Mouse (Mus musculus): ENCODE results near the gene Szt2.

The Szt2 gene

DNA sequence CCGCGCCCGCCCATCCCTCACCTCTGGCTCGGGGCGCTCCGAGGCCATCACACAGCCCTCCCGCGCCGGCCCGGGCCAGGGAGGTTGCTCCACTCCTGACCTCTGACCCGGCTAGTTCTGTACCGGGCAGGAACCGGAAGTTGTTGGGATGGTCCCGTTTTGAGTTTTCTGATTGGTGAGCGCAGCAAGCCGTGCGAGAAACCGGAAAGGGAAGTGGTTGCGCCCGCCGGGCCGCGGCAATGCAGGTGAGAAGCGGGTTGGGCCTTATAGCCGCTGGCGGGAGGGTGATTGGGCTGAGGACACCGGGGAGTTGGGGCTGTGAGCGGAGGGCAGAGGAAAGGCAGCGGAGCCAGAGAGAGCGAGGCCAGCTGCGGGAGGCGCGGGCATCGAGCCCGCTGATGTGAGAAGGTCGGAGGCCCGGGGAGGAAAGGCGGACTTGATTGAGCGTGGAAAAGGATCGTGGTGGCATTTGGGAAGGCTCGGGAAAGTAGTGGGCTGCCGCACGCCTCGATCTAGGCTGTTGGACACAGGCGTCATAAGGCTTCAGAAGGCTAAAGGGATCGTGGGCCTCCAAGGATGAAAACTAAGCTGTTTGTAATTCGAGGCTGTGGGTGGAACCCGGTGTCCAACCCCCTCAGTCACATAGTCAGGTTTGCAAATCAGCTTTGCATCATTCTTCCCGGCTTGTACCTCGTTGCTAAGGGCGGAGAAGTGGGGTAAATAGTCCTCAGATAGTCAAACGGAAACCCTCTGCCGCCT lies at the start of gene Szt2, which contains the start of gene Med8:
Gene Szt2, minus strand, starts transcription at position 132 of the 759 bp plus-strand sequence.
Gene Med8, plus strand, starts transcription at position 196 of the 759 bp plus-strand sequence.
- peak; percentile 91 for DNase-seq

DNA sequence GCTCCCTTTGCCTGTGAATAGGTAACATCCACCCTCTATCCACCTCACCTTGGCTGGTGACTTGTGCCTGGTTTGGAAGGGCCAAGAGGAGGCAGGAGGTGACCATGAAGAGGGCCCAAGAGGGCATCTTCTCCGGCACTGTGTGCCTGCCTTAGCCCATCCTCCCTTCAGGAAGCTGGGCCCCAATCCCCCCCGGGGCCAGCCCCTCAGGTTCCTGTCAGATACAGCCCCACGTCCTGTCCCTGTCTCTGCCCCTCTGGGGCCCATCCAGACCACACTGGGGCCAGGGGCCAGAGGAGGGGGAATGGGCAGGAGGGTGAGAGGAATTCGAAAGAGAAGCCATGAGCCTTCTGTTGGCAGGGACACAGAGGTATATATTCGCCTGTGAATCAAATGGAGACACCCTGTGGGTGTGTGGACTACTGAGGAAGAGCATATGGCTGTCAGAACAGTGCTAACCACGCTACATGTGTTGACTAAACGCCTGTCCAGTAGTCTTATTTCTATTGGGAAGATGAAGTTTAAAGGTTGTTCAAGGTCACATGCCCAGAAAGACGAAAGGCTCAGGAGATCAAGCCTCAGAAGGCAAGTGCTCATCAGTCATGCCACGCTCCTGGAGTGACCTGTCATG lies 48.4 kb upstream of the Szt2 start, which contains the start of gene Mpl:
Gene Mpl, minus strand, starts transcription at position 169 of the 631 bp plus-strand sequence.
- no peak for DNase-seq

DNA sequence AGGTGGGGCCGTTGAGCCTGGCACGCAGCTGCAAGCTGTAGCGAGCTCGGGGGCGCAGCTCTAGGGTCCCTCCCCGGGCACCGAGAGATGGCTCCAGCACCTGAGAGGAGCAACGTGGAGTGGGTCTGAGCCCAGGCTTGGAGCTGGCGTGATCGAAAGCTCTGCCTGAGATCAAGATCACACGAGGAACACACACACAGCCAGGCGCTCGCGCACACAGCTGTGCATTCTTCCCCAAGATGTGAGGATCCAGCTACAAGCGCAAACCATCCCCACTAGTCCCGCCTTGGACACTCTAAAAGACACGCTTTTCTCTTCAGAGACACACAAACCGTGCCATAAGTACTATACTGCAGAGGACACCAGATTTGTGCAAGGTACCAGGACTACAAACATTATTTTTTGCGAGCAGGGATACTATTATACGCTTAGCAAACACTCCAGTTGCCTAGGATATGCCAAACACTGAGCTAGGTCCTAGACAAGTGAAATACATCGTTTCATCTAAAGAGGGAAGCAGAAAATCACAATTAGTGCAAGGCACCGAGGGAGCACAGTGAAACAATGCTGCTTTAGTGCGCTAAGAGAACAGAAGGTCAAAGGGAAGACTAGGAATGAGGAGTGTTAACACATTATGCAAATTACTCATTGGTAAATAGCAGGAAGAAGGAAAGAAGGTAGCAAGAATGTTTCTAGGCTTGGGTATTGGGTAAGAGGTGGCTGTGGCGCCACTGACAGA lies 37.5 kb upstream of the Szt2 start:
- DNase-seq = no peak

DNA sequence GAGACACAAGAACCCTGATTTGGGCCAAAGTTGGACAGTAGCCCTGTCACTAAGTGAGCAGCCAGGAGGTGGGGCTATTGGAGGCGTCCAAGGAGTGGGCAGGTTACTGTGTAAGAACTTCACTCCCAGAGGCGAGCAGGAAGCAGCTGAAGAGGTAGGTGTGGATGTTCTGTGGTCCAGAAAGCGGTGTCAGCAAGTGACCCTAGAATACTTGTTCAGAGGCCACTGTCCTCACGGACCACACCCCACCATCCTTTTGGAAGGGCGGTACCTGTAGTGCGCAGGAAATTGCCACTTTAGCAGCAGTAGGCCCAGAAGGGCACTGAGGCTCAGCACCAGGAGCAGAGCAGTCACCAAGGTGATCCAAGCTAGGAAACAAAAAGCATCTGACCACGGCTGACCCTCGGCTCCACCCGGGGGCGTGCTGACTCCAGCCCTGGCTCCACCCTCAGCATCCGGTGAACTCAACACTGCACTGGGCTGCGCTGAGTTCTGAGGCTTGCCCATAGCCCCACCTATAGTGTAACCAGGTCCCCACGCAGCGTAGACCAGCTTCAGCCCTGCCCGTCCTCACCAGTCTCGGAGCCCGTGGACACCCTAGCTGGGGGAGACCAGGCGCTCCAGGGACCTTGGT lies 36.8 kb upstream of the Szt2 start:
- peak; percentile 67 for DNase-seq

DNA sequence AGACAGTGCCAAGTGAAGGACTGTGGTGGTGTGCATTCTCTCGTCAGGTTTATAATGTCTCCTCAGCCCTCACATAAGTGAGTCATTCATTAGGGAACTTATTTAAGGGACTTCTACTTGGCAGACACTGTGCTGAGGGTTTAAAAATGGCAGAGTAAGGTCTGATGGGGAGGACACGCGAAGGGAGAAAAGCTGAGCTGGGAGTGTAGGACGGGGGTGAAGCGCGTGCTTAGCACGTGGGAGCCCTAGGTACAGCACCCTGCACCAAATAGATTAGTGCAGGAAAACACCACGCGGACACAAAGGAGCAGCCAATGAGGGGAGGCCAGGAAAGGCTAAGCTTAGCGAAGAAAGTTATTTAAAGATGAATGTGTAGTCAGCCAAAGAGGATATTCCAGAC lies 36.0 kb upstream of the Szt2 start:
- DNase-seq = no peak

DNA sequence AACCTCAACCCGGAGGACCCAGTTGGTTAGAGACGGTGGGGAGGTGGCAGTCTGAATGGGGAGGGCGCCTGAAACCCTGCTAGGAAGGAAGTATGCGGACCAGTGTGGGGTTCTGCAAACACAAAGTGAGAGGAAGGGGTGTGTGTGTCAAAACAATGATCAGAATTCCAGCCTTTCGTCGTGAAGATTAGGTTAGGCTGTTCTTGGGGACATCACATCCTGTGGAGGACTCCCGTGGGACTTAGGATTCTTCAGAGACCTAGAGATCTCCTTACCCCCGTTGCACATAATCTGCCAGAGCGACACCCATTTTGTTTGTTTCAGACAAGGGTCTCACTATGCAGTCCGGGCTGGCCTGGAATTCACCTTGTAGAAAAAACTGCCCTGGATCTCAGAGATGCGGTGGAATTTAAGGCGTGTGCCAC lies 28.8 kb upstream of the Szt2 start:
- peak; percentile 32 for DNase-seq

DNA sequence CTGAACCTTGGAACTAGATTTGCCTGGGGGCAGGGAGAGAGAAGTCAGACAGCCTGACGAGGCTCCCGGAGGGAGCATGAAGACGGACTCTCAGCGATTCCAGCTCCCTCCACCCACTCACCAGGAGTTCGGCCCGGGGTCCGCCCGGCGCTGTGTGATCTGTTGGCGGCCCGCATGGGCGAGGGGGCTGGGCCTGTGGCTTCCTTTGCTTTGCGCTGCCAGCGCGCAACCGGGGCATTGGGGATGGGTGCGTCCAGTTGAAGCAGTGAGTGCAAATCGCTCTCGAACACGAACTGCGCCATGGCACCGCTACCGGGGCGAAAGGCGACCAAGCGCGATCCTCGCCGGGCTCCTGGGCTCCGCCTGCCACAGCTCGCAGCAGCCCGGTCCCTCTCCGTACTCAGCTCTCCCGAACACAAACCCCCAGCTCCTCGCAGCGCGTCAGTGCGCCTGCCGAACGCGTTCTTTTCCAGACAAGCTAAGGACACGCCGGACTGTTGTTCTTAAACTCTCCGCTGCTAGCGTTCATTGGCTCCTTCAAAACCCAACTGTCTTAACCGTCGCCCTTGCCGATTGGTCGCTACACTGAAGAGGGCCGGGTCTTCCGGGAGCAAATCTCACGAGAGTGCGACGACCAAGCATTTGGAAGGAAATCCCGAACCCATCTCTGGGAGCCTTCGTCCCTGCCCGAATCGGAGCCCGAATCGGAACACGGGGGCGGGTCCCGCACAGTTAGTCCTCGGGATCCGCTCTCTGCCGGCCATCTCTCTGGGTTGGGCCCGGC lies 27.9 kb upstream of the Szt2 start, which contains the start of gene Cdc20:
Gene Cdc20, minus strand, starts transcription at position 533 of the 784 bp plus-strand sequence.
- peak; percentile 88 for DNase-seq

DNA sequence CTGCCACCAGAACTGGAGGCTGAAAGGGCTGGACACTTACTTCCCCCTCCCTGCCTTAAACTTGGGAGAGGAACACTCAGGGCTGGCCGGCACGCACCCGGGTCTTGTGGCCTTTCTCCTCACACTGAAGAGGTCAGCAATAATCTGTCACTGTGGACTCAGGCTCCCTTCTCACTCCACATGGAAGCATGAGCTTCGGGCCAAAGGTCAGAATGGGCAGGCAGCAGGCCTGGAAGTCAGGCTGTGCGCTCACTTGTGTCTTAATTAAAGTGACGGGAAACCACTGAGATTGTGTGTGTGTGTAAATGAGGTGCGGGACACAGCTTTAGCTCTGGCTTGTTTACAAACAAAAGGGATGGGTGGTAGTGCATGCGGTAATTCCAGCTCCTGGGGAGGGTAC lies 23.3 kb upstream of the Szt2 start:
- no peak for DNase-seq

DNA sequence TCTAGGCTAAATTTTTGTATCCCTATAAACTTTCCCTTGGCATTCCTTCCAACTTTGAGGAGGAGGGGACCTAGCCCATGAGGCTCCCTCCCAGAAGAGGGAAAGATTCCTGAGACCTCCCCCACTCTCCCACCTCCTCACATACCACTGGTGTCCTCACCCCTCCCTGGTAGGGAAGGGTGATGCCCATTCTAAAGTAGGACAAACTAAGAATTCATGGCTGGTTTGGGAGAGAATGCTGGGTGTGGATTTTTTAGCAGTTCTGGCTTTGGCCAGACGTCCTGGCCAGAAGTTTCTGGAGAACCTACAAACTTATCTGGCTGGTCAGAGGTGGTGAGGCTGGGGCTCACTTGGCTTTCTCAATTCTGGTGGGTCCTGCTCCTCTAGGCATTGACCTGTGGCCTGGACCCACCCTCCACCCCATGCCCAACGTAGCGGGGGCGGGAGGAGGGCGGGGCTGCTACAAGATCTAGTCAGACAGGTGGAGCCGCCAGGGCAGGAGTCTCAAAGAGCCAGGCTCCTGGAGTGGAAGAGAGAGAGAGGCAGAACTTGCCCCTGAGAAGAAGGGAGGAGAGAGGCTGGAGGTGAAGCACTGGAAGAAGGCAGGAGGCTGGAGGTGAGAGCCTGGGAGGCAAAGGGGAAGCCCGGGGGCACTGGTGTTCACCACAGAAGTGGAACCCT lies 20.3 kb upstream of the Szt2 start:
- DNase-seq = peak; percentile 58

DNA sequence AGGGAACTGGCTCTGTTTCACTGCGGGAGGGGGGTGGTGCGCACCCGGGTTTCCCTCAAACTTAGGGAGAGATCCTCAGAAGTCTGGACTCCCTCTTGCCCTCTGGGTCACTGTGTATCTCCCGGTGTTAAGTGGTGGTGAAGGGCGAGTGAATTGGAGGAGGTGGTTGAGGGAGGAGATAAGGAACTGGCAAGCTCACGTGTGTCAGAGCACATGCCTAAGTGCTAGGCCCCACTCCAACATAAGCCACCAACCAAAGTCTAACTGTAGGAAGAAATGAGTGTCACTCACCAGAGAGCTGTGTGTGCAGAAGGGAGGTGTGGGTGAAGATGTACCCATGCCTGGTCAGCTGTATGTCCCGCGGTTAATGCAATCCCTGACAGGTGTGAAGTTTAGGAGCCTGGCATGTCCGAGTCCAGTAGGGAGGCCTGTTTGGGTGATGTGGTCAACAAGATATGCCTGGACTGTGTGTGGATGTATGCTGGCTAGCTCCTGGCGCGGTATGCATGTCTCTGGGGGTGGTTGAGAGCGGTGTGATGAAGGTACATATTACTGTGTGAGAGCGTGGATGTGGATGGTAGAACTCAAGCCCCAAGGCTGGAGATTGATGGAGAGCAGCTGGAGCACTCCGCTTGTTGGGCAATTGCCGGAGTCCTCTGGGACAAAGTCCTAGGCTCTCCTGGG lies 19.6 kb upstream of the Szt2 start:
- peak; percentile 42 for DNase-seq

DNA sequence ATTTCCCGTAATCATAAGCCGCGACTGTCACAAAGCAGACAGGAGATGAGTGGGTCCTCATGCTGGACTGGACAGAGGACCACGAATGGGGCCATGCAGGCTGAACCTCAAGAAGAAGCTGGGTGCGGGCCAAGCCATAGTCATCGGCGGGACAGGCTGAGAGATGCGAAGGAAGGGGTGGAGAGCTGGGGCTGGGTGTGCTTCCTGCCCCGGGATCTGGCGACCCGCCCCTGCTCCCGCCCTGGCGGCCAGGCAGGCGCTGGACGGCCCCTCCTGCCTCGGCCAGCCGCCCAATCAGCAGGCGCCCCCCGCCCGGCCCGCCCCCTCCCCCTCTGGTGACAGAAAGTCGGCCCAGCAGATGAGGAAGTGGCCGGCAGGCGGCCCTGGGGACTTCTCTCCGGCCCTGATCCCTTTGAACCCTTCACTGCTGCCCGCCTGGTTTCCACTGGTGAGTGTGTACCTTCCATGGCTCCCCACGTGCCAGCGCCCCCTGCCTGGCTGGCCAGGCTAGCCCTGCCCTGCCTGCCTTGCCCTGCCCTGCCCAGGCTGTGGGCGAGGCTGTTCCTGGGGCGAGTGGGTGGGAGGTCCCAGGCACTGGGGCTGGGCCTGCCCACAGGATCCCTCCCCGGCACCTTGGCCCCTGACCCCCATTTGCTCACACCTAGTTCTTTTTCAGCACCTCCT lies 18.8 kb upstream of the Szt2 start, which contains the start of gene Elovl1:
Gene Elovl1, plus strand, starts transcription at position 326 of the 684 bp plus-strand sequence.
- peak; percentile 93 for DNase-seq

DNA sequence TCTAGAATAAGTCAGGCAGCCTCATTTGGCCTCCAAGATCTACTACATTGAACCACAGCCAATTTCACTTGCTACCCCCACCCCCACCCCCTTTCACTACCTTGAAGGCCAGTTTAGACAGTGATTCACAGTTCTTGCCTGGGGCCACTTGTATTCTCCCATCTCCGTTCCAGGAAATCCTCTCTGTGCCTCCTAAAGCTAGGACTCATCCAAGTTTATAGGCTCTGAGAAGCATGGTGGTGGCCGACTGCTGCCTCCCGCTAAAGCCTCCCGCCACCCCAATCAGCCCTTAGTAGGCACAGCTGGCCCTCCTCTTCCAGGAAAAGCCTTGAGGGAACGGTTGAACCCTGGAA lies 18.3 kb upstream of the Szt2 start:
- DNase-seq = no peak

DNA sequence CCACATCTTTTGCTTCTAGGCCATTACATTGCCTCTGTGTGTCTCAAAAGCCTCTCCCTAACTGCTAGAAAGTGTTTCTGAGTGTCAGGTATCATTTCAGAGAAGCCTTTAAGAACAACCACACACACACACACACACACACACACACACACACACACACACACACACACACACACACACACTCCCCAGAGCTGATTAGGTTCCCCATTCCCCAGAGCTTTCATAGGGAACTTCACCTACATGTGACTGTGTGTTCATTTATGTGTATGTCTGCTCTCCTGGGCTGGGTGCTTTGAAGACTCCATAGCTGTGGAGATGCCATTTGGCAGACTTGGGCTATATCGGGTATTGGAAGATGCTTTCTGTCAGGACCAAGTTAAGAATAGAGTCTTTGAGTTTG lies 16.3 kb upstream of the Szt2 start:
- no peak for DNase-seq

DNA sequence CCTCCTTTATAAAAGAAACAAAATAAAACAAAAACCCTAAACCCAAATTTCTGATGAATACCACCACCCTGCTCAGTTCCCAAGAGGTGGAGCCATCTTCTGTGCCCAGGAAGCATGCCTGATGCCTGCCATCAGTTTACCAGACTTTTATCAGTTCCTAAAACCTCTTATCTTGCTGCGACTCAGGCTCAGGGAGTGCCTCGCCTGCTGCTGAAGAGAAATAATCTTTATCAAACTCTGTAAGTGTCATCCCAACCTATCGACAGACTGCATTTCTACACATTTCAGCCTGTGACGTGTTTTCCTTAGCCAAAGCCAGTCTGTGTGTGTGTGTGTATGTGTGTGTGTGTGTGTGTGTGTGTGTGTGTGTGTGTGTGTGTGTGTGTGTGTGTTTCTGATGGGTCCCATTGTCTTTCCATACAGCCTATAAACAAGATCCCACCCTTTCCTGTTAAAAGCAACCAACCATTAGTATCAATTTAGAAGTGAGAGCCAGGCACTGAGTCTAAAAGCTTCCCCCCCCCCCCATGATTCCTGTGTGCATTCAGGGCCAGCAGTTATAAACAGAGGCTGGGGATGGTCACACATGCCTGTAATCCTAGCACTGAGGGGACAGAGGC lies 15.6 kb upstream of the Szt2 start:
- DNase-seq = no peak

DNA sequence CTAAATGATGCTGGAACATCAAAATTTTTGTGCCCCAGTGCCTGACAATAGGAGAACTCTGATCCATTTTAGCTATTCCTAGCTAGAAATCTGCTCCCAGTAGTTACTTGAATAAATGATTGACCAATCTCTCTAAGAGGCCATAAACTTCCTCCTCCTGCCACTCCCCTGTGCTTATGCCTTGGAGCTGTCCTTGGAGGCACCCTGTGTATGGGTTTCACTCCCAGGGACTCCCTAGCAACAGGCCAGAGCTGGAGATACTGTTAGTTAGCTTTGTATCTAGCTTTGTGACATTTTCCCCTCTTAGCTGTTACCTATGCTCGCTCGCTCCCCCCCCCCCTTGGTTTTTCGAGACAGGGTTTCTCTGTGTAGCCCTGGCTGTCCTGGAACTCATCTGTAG lies 12.3 kb upstream of the Szt2 start:
- DNase-seq = no peak

DNA sequence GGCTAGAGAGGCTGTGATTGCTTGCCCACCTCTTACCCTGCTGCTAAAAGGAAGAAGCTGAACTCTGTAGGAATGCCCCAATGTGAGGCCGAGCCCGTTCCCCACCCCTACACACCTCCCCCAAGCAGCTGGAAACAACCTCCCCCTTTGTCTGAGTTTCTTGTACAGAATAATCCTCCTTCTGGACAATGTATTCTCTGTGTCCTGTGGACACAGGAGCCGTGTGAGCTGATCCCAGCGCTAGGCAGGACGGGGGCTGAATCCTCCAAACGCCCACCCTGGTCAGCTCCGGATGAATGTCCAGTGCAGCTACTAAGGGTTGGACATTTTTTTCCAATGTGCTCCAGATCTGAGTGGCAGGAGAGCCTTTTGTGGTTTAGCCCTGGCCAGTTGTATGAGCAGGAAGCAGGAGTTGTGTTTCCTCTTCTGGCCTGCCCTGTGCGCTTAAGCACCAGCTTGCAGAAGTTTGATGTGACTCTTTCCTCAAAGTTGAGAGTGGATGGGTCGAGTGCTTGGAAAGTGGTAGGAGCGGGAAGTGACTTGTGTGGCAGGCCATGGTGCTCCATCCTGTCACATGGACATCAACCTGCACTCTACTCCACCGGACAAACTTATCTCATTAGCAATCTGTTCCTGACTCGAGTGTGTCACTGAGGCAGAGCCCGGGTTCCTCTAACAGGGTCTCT lies 8.2 kb upstream of the Szt2 start:
- no peak for DNase-seq

DNA sequence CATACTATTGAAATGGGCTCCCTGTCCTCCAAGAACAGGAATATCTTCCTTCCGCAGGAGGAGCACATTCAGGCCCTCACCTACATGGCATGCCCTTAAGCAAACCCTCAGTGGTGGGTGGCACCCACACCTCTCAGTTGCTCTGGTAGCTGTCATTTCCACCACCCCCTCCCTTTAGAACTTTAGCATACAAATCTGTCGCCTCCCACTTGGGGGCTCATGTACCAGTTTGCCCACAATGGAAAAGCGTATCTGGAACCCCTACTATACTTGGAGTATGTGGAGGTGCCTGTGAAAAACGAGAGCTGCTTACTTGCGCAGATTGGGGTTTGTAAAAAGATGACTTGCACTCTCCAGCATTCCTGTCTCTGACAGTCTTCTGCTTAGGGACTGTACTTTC lies 7.3 kb upstream of the Szt2 start:
- no peak for DNase-seq

DNA sequence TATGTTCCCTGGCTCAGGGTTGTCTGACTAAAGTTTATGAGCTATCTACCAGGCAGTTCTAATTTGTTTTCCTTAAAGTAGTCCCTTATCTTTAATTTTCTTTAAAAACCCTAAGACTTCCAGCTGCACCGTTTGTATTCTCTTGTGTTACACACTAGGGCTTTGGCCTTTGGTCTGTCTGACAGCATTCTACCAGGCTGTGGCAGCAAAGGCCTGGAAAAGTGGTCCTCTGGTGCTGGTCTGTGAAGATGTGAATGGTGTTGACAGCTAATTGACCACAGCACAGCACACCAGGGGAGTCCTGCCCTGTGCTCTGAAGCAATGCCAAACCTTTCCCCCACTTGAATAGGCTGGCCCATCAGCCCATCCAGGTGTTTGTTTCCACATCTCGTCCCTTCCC lies 6.7 kb upstream of the Szt2 start:
- DNase-seq = no peak

DNA sequence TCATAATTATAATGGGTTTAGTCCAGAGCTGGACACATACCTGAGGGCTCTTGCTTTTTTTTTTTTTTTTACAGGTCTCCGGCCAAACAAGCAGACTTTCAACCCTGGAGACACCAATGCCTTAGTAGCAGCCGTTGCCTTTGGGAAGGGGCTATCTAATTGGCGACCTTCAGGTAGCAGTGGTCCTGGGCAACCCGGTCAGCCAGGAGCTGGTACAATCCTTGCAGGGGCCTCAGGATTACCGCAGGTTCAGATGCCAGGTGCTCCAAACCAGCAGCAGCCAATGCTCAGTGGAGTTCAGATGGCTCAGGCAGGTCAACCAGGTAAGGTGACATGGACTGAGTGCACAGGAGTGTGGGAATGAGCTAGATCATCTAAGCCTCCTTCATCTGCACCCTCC lies 4.5 kb upstream of the Szt2 start:
- DNase-seq = no peak

All from lung, postnatal 14 days (tissue).